Mouse (Mus musculus) neural tube, embryonic 10.5 days (tissue): ENCODE measurements around the gene Vmn1r69.

ENCODE experiments used
- DNase-seq: peaks from one replicate; pipeline ENCODE4 v3.0.0-alpha.2; 2017; ENCODE audit warnings: low spot score; ENCODE audit errors: extremely low spot score

Gene Vmn1r69

GRCm38 (mm10) chr7:10613559-10613958, at the start of gene Vmn1r69:
TSS of gene Vmn1r69 (minus strand) at chr7:10613659.
- no peak for DNase-seq

- no peak for DNase-seq
Measured at GRCm38 (mm10) chr7:10631232-10631631, 17.8 kb upstream of the Vmn1r69 start, which contains the start of gene Vmn1r70. TSS of gene Vmn1r70 (plus strand) at chr7:10631532.

GRCm38 (mm10) chr7:10558385-10558784, 55.1 kb downstream of the Vmn1r69 start, which contains the start of gene Vmn1r68:
TSS of gene Vmn1r68 (minus strand) at chr7:10558485.
- DNase-seq, result no peak
